Mouse (Mus musculus): ENCODE measurements around the gene Hoxb6.

DNA sequence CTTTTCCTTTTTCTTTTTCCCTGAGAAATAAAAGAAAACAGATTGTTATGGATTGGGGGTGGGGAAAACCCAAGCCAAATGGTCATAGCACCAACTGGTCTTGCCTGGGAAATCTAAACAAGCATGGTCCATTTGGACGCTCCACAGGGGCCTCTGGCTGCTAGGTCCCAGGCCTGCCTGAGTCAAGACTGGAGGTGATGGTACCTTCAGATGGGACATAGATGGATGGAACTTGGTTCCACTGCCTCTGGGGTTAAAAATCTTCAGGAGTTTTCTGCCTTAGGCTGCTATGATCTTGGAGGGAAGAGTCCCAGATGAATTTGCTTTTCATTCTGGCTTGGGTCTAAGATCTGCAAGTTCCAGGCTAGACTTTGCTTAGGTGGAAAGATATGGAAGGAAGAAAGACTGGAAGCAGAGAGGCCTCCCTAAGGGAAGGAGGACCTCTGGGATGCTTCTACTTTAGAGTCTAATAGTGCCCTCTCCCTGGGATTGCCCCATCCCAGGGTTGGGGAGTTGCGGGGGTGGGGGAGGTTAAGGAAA lies 51.0 kb downstream of the Hoxb6 start:
- TF ChIP-seq CTCF (conservative IDR thresholded peaks at IDR 0.05; ENCODE audit: low read length): no peak
- TF ChIP-seq POU5F1 (IDR thresholded peaks at IDR 0.05; ENCODE audit: borderline replicate concordance, low read length): no peak

Data from E14TG2a.4 (cell line).